Mouse (Mus musculus) stomach, postnatal 0 days (tissue): ENCODE data around the gene Gm572.

Experiments used
- CTCF ChIP-seq: IDR thresholded peaks from 2 replicates; pipeline ENCODE4 v1.5.1; 2016; ENCODE audit warnings: antibody characterized with exemption, low read depth, mild to moderate bottlenecking, moderate library complexity
- EP300 ChIP-seq: optimal IDR thresholded peaks from 2 replicates; pipeline ENCODE3; 2016; ENCODE audit warnings: antibody characterized with exemption

GRCm38 (mm10) chr4:148595916-148596315 is 47.2 kb upstream of the Gm572 start:
- TF ChIP-seq CTCF (no peak), EP300 (no peak)
